Mouse (Mus musculus) thymus, postnatal 0 days (tissue): Measurements from ENCODE around the gene Scel. TPM values are rescaled to one million over a fixed set of nuclear protein-coding genes. Genes with fewer than 3 reads are reported as not detected.
"Not testable (repeated sequence)": the region's sequence is repeated elsewhere in the genome, so short reads cannot be mapped to it uniquely, and the experiment has no call there.

Experiments used
- DNase-seq: peaks from one replicate; pipeline ENCODE4 v3.0.0-alpha.2; 2015; ENCODE audit warnings: low spot score
- polyA plus RNA-seq: library from polyadenylated mRNA; unstranded; fragments of >200 nt; fragmentation: Nextera tagmentation; extraction: Ambion mirVana; gene quantifications from 2 replicates; pipeline ENCODE4 v1.2.1, GENCODE M21; 2015

The Scel gene
- polyA plus RNA-seq = 0.26 and 0.60 TPM in 2 replicates

DNA sequence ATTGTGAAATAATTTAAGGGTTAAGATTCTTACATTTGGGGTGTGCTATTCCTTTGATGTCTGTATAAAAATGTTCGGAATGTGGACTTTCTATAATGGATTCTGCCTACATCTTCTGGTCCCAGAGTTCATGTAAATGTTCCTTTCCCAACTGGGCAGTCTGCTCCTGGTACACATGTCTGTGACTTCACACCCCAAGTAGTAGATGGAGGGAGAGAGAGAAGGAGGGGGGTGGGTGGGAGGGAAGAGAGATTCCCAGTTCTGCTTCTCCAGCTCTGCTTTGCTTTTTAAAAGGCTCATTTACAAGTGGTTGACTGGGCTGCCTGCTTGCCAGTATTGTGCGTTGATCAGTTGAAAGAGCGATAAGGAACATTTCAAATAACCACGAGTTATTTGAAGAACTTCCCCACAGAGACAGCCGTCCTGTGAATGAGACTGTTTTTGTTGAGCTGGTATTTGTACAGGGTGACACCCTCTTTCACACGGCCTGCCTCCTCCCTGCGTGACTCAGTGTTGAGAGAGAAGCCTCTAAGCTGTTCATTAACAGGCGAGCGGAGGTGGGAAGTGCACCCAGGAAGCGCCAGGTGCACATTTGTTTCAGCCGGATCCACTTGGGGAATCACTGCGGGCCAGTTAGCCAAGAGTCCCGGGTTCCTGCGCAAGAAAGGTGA lies at the start of gene Scel:
Gene Scel (plus strand): TSS at position 541 of the 671 bp plus-strand sequence.
- no peak for DNase-seq

DNA sequence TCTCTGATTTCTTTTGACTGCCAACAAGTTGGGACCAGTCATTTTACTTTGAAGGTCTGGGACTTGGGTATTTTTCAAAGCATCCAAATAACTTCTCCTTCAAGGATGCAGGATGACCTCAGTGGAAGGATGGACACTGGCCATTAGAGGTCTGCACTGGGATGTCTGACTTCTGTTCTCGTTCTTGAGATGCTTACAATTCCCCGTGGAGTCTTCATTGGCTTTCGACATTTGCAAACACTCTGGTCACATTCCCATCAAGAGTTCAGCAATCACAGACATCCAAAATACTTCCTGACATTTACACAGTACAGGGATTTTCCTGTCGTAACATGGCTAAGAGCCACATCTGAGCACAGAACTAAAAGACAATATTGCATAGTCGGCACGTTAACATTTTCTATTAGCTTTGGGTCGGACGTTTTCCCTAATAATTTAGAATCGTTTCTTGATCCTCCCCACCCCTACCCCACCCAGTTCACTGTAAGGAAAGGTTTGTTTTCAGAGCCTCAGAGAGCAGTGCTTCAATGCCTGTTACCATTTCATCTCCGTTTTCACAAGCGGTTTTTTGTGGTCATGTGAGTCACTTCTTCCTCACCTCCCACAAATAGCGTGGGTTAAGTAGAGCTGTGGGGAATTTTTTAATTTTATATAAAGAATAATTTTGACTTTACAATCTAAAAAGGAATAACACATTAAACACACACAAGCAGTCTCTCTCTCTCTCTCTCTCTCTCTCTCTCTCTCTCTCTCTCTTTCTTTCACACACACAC lies 44.3 kb upstream of the Scel start:
- peak; percentile 7 for DNase-seq

GRCm38 (mm10) chr14:103469464-103470015 lies 43.6 kb upstream of the Scel start:
- peak; percentile 83 for DNase-seq

DNA sequence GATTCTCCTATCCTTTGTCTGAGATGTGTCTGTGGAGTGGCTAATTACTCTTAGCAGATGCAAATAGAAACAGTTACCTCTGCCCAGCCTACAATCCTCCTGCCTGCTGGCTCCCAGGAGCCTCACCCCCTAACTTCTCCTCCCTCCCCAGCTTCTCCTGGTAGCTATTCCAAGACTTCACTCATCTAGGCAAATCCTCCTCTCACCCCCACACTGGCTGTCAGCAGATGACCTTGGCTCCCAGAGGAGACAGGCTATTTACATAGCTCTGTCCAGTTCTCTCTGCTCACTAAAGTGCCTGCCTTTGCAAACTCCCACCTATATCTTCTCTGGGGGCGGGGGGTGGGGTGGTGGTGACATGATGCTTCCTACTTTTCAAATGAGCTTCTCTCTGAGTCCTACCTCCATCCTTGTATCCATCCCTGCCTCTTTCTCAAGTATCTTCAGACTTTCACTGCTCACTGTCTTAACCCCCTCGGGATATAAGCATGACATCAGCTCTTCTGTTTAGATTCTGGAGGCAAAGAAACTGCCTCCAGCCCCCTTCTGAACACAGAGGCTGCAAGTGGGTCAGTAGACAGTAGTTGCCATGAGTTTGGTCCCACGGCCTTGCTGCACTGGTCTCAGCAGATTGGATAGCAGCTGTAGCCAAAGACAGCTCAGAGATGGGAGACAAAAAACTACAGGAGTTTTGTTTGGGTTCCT lies 41.9 kb upstream of the Scel start:
- DNase-seq = no peak

- DNase-seq = no peak
These were observed 41.2 kb upstream of the Scel start for GRCm38 (mm10) chr14:103471806-103472553.

- DNase-seq = no peak
These were observed 40.6 kb upstream of the Scel start for GRCm38 (mm10) chr14:103472554-103472905.

GRCm38 (mm10) chr14:103475312-103475711 lies 37.8 kb upstream of the Scel start:
- no peak for DNase-seq

- not testable (repeated sequence) for DNase-seq
These were observed 36.9 kb upstream of the Scel start for GRCm38 (mm10) chr14:103476232-103476631.

DNA sequence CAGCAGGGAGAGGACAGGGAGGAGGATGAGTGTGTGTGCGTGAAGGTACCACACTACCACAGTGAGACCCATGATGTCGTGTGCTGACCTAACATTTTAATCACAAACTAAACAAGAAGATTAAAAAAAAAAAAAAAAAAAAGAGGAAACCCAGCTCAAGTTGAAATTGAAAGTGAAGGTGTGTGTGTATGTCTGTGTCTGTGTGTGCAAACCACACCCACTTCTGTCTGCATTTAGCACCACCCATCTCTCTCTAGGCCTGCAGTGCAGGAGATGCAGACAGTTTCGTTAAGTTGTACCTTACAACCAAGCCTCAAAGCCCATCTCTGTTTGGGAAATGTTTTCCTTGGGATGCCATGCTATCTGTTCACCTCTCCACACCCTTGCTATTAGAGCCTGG lies 35.9 kb upstream of the Scel start:
- DNase-seq = no peak

DNA sequence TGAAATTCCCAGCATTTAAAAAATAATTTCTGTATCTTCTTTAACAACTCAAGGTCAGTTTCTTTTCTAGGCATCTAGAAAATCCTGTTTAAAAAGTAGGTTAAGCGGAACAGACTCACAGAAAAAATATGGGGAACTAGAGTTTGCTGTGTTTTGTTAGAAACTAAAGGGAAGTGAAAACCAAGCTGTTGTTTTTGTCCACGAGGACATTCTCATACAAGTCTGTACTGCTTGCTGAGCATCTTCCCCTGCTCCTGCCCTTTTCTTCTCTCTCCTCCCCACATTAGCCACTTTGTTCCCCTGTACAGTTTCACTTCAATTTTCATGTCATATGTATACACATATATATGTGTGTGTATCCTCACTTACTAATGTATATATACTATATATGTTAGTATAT lies 35.2 kb upstream of the Scel start:
- no peak for DNase-seq

DNA sequence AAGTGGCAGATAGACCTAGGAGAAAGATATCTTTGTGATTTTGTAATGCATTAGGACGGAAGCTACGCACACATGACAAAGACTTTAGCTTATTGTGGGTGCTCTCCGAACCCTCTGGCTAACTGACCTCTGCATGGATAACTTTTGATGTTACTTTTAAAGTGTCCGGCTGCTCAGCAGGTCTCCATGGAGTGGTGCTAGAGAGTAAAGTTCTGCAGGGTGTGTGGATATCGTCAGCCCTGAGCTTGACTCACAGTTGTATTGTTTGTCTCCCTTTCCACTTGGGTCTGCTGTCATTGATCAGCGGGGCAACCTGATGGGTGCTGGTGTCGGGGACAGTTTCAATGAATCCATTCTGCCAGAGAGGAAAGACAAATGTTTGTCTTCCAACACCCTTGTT lies 33.7 kb upstream of the Scel start:
- no peak for DNase-seq

- no peak for DNase-seq
These were observed 31.6 kb upstream of the Scel start for GRCm38 (mm10) chr14:103481514-103481913.

DNA sequence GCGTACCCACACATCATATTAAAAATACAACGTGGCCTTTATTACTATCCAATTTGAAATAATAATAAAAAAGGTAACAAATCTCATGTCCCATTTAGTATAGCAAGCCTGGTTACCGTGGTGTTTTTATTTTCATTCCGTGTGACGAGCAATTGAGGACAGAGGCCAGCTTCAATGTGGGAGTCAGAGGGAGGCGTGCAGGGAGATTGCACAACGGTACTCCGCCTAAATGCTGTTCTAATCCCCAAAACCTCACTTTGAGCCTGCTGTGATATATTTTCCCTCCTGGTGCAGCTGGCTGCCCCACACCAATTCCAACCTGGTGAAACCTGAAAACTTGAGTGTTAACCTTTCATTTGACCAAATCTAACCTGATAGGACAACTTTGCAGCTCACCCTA lies 27.5 kb upstream of the Scel start:
- no peak for DNase-seq

DNA sequence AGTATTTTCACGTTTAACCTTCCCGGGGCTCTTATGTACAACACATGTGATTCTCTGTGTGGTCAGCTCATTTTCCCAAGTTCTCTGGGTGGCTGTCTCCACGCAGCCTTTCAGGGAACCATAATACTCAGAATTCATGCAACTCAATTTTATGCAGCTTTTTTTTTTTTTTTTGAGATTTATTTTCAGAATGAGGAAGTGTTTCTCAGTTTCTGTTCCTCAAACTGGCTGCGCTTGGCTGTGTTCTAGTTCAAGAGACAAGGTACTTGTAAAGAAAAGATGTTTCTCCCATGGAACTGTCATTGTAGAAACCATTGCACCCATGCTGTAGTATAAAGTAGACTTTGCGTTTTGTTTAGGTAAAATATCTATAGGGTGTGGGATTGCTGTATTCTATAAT lies 26.2 kb upstream of the Scel start:
- no peak for DNase-seq

- no peak for DNase-seq
These were observed 24.5 kb upstream of the Scel start for GRCm38 (mm10) chr14:103488659-103489058.

DNA sequence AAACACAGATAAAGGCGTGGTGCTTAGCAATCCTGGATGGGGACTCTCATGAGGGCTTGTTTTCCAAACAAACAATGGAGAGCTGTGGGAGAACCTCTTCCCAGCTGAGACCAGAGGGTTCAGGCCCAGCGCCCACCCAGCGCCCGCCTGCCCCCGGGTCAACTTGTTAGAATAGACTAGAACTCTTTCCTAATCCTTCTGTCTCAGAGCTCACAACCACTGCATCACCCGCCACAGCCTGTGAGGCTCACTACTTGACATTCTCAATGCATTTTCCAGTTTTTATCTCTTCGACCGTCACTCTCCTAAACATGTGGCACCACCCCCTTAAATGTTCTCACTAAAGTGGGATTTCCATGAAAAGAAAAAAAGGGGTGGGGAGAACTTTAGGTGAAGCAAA lies 14.9 kb upstream of the Scel start:
- DNase-seq = no peak

- no peak for DNase-seq
These were observed 14.5 kb upstream of the Scel start for GRCm38 (mm10) chr14:103498613-103499012.

- no peak for DNase-seq
These were observed 14.1 kb upstream of the Scel start for GRCm38 (mm10) chr14:103499060-103499459.

DNA sequence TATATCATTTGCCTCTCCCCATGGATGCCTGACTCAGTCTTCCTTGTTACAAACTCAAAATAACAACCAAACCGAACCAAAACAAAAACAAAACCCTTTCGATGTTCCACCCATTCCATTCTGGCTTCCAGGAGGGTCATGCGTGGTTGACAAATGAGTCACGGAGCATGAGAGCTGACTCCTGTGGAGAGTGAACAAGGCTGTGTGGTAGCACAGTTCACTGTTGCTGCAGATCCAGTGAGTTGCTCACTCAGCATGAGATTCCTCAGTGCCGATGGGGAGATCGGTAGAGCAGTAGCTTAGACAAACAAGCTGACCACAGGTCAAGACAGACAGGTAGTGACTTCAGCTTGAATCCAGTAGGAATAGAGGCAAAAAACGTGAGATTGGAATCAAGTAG lies 12.8 kb upstream of the Scel start:
- DNase-seq = no peak

GRCm38 (mm10) chr14:103500941-103501340 lies 12.2 kb upstream of the Scel start:
- DNase-seq = no peak

DNA sequence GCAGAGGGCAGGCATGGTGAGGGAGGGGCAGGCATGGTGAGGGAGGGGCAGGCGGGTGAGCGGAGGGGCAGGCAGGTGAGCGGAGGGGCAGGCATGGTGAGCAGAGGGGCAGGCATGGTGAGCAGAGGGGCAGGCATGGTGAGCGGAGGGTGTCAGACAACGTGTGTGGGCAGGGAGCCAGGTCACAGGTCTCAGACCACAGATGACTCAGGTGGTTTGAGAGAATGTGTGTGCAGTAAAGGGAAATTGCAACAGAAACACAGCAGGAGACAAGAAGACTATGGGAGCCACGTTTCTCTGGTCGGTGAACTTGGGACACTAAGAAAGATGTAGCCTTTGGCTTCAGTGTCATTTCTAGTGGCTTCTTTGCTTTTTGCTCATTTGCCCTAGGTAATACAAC lies 8.6 kb upstream of the Scel start:
- DNase-seq = no peak
